Mouse (Mus musculus) heart, adult 2 months (tissue): ENCODE measurements around the gene Epx.

Experiments
- CTCF ChIP-seq: fragments of 200-600 bp; IDR thresholded peaks from 2 replicates; pipeline ENCODE4 v1.8.1; 2022; ENCODE audit warnings: antibody characterized with exemption, mild to moderate bottlenecking, moderate library complexity
- EP300 ChIP-seq: fragments of 200-500 bp; IDR thresholded peaks from 2 replicates; pipeline ENCODE4 v1.6.1; 2011; ENCODE audit warnings: low read depth, low read length, control low read depth; ENCODE audit not compliant: insufficient read depth
- POLR2A ChIP-seq: fragments of 200-500 bp; IDR thresholded peaks from 2 replicates; pipeline ENCODE4 v1.6.1; 2011; ENCODE audit warnings: mild to moderate bottlenecking, low read depth, low read length, control low read depth; ENCODE audit not compliant: insufficient read depth

DNA sequence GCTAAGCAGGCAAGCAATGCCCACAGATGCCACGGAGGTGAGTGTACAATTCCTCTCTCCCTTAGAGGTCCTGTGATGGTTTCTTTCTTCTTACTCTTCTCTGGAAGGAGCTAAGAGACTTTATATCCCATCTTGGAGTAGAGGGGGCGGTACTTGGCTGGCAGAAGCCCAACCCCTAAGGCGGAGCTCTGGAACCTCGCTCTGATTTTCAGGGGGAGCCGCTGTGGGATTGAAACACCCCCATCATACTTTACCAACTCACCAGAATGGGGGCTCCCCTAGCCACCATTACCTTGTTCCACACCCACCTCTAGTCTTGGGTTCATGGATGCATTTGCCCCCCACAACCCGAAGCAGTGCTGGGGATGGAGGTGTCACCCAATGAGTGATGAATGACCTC is at the start of gene Epx:
- no peak for TF ChIP-seq POLR2A
- TF ChIP-seq CTCF, result no peak
- no peak for TF ChIP-seq EP300
